Mouse (Mus musculus) testis, adult 2 months (tissue): Measurements from ENCODE around the gene Tdrd5. TPM values are rescaled to one million over a fixed set of nuclear protein-coding genes. Genes with fewer than 3 reads are reported as not detected.
A peak's percentile ranks its signal among the peaks of the same experiment; 100 is the strongest.
"Not testable (repeated sequence)": the region's sequence is repeated elsewhere in the genome, so short reads cannot be mapped to it uniquely, and the experiment has no call there.

ENCODE experiments used
- H3K27ac ChIP-seq: fragments of 200-500 bp; 2 replicates; pipeline ENCODE4 v1.5.1; 2012; ENCODE audit warnings: low read depth, low read length; ENCODE audit not compliant: control insufficient read depth, insufficient read depth
- H3K27me3 ChIP-seq: fragments of 200-500 bp; 2 replicates; pipeline ENCODE4 v1.6.1; 2012; ENCODE audit warnings: mild to moderate bottlenecking, low read length, moderate library complexity; ENCODE audit not compliant: control insufficient read depth, insufficient read depth
- H3K36me3 ChIP-seq: fragments of 200-500 bp; 2 replicates; pipeline ENCODE4 v1.6.1; 2012; ENCODE audit warnings: mild to moderate bottlenecking, low read length; ENCODE audit not compliant: control insufficient read depth, insufficient read depth
- H3K4me1 ChIP-seq: fragments of 200-500 bp; 2 replicates; pipeline ENCODE4 v1.6.1; 2012; ENCODE audit warnings: low read length; ENCODE audit not compliant: control insufficient read depth, insufficient read depth
- H3K4me3 ChIP-seq: fragments of 200-500 bp; 2 replicates; pipeline ENCODE4 v1.5.1; 2012; ENCODE audit warnings: low read depth, mild to moderate bottlenecking, low read length, moderate library complexity, mixed read lengths; ENCODE audit not compliant: control insufficient read depth
- CTCF ChIP-seq: fragments of 200-500 bp; IDR thresholded peaks from 2 replicates; pipeline ENCODE4 v1.5.1; 2012; ENCODE audit warnings: low read depth, mild to moderate bottlenecking, inconsistent platforms, low read length, moderate library complexity; ENCODE audit not compliant: control insufficient read depth, insufficient read depth, insufficient replicate concordance
- POLR2A ChIP-seq: fragments of 200-500 bp; IDR thresholded peaks from 2 replicates; pipeline ENCODE4 v1.6.1; 2012; ENCODE audit warnings: low read depth, mild to moderate bottlenecking, inconsistent platforms, low read length, moderate library complexity; ENCODE audit not compliant: control insufficient read depth
- polyA plus RNA-seq: library from polyadenylated mRNA; depleted of rRNA; stranded (reverse); fragments of >200 nt; gene quantifications from 2 replicates; pipeline ENCODE4 v1.2.3, GENCODE M21; 2012

Tdrd5 gene
- polyA plus RNA-seq, 1 experiment = 26.3 TPM

- no peaks in the 10 kb centered on the region for H3K4me1 ChIP-seq
- TF ChIP-seq POLR2A = no peak
- peak; percentile 72; the same call in 1 of the 2 replicates for TF ChIP-seq CTCF
- H3K4me3 ChIP-seq = no peak overlapping the region
- H3K27me3 ChIP-seq = no peaks in the 10 kb centered on the region
- H3K36me3 ChIP-seq = peaks cover 1% of the 10 kb centered on the region; the same call in 1 of the 2 replicates
- no peak overlapping the region for H3K27ac ChIP-seq
Observed at GRCm38 (mm10) chr1:156263352-156263751, 40.1 kb downstream of the Tdrd5 start.

- no peak for TF ChIP-seq CTCF
- TF ChIP-seq POLR2A = no peak
- no peaks in the 10 kb centered on the region; the same call in 1 of the 2 replicates for H3K36me3 ChIP-seq
- H3K27ac ChIP-seq = no peak overlapping the region
- H3K4me3 ChIP-seq = no peak overlapping the region
- no peaks in the 10 kb centered on the region for H3K27me3 ChIP-seq
- no peaks in the 10 kb centered on the region for H3K4me1 ChIP-seq
Observed at GRCm38 (mm10) chr1:156254866-156255265, 48.6 kb downstream of the Tdrd5 start.

- H3K36me3 ChIP-seq, H3K4me1 ChIP-seq, H3K27ac ChIP-seq, H3K27me3 ChIP-seq, H3K4me3 ChIP-seq: not testable (repeated sequence)
Observed at GRCm38 (mm10) chr1:156251096-156251495, 52.4 kb downstream of the Tdrd5 start.

- no peaks in the 10 kb centered on the region for H3K27me3 ChIP-seq
- H3K4me1 ChIP-seq = no peaks in the 10 kb centered on the region
- TF ChIP-seq CTCF = no peak
- TF ChIP-seq POLR2A = no peak
- no peak overlapping the region for H3K4me3 ChIP-seq
- H3K27ac ChIP-seq = no peak overlapping the region
- H3K36me3 ChIP-seq = no peaks in the 10 kb centered on the region
Observed at GRCm38 (mm10) chr1:156247893-156248292, 55.6 kb downstream of the Tdrd5 start.

- TF ChIP-seq POLR2A (no peak), CTCF (peak; percentile 76; the same call in 1 of the 2 replicates)
- H3K27ac ChIP-seq = no peak overlapping the region
- H3K4me1 ChIP-seq = no peaks in the 10 kb centered on the region; the same call in 1 of the 2 replicates
- H3K27me3 ChIP-seq = no peaks in the 10 kb centered on the region
- H3K4me3 ChIP-seq = no peak overlapping the region
- H3K36me3 ChIP-seq = no peaks in the 10 kb centered on the region
Observed at GRCm38 (mm10) chr1:156241713-156242348, 61.6 kb downstream of the Tdrd5 start.

GRCm38 (mm10) chr1:156241035-156241434 lies 62.4 kb downstream of the Tdrd5 start:
- Histone ChIP-seq H3K36me3 (no peaks in the 10 kb centered on the region), H3K27ac (no peak overlapping the region), H3K27me3 (no peaks in the 10 kb centered on the region), H3K4me3 (no peak overlapping the region), H3K4me1 (no peaks in the 10 kb centered on the region; the same call in 1 of the 2 replicates)
- TF ChIP-seq POLR2A = no peak
- no peak for TF ChIP-seq CTCF

GRCm38 (mm10) chr1:156231122-156231521 lies 72.3 kb downstream of the Tdrd5 start:
- TF ChIP-seq POLR2A = no peak
- no peak for TF ChIP-seq CTCF
- Histone ChIP-seq H3K4me1 (no peaks in the 10 kb centered on the region), H3K27ac (no peak overlapping the region), H3K27me3 (no peaks in the 10 kb centered on the region), H3K4me3 (no peak overlapping the region), H3K36me3 (no peaks in the 10 kb centered on the region)
